Mouse (Mus musculus) forebrain, embryonic 12.5 days (tissue): Measurements from ENCODE around the gene Entpd2. TPM values are rescaled to one million over a fixed set of nuclear protein-coding genes. Genes with fewer than 3 reads are reported as not detected.
"Not testable (repeated sequence)": the region's sequence is repeated elsewhere in the genome, so short reads cannot be mapped to it uniquely, and the experiment has no call there.

Source experiments
- ATAC-seq: fragments of 200-750 bp; cut with Nextera tagmentation; 2 replicates; pipeline ENCODE4 v1.8.0; 2017; ENCODE audit warnings: moderate TSS enrichment; ENCODE audit not compliant: low FRiP score
- H3K27ac ChIP-seq: fragments of 300-500 bp; sonication (generic); 2 replicates; pipeline ENCODE4 v1.5.1; 2016; ENCODE audit warnings: mild to moderate bottlenecking
- H3K27me3 ChIP-seq: fragments of 300-500 bp; sonication (generic); 2 replicates; pipeline ENCODE4 v1.6.1; 2016; ENCODE audit warnings: mild to moderate bottlenecking
- H3K36me3 ChIP-seq: fragments of 300-500 bp; sonication (generic); replicated peaks from 2 replicates; pipeline ENCODE4 v1.6.1; 2016; ENCODE audit warnings: mild to moderate bottlenecking
- H3K4me1 ChIP-seq: fragments of 300-500 bp; sonication (generic); 2 replicates; pipeline ENCODE4 v1.6.1; 2016
- H3K4me2 ChIP-seq: fragments of 300-500 bp; sonication (generic); 2 replicates; pipeline ENCODE4 v1.6.1; 2016; ENCODE audit warnings: mild to moderate bottlenecking, moderate library complexity
- H3K4me3 ChIP-seq: fragments of 300-500 bp; sonication (generic); replicated peaks from 2 replicates; pipeline ENCODE4 v1.5.1; 2016; ENCODE audit warnings: mild to moderate bottlenecking
- H3K9ac ChIP-seq: fragments of 300-500 bp; sonication (generic); 2 replicates; pipeline ENCODE4 v1.6.1; 2016; ENCODE audit warnings: mild to moderate bottlenecking
- H3K9me3 ChIP-seq: fragments of 300-500 bp; sonication (generic); 2 replicates; pipeline ENCODE4 v1.6.1; 2016
- WGBS: fragments of 180-500 bp; shearing (Covaris S2); methylation state at CpG from one replicate; pipeline ENCODE4 v1.1.7; 2016; 5-methylcytosine and 5-hydroxymethylcytosine counted together
- polyA plus RNA-seq: library from polyadenylated mRNA; unstranded; fragments of >200 nt; fragmentation: Nextera tagmentation; extraction: Ambion mirVana; gene quantifications from 2 replicates; pipeline ENCODE4 v1.2.1, GENCODE M21; 2016

The Entpd2 gene
- polyA plus RNA-seq, 1 experiment from 2014 or later = 0.22 TPM

DNA sequence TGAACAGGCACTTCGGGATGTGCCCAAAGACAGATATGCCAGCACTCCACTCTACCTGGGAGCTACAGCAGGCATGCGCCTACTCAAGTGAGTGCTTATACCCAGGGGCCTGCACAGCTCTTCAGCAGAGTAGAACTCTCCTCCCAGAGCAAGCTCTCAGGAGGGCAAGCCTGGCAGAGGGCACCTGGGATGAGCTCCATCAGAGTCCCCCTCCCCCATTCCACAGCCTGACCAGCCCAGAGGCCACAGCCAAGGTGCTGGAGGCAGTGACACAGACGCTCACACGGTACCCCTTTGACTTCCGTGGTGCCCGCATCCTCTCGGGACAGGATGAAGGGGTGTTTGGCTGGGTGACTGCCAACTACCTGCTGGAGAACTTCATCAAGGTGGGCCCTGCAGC is 2.4 kb downstream of the Entpd2 start:
- no peak overlapping the region for H3K27ac ChIP-seq
- no peak overlapping the region for H3K4me3 ChIP-seq
- no peak for ATAC-seq
- H3K36me3 ChIP-seq = no peaks in the 10 kb centered on the region
- peaks cover 28% of the 10 kb centered on the region for H3K4me1 ChIP-seq
- peaks cover 84% of the 10 kb centered on the region for H3K27me3 ChIP-seq
- no peaks in the 10 kb centered on the region for H3K9me3 ChIP-seq
- H3K9ac ChIP-seq = no peak overlapping the region
- no peak overlapping the region for H3K4me2 ChIP-seq
- 91% methylated on average over 7 of the region's 7 CpGs for WGBS

DNA sequence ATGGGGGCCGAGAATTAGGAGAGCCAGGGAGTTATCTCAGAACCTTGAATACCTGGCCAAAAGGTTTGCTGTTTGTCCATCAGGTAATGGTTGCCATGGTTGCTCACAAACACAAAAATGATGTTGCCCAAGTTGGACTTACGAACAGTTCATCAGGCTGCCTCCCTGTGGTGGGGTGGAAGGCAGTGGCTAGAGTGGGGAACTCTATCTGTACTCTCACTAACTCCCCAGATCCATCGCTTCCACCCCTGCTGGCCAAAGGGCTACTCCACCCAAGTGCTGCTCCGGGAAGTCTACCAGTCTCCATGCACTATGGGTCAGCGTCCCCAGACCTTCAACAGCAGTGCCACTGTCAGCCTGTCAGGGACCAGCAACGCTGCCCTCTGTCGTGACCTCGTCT is 3.4 kb downstream of the Entpd2 start, which contains the start of gene Npdc1:
TSS of gene Npdc1 (plus strand) at position 301 of the 400 bp plus-strand sequence.
- H3K4me2 ChIP-seq = no peak within 1 kb of the TSS
- H3K9me3 ChIP-seq = no peaks in the 10 kb centered on the region
- ATAC-seq = no peak
- no peak within 1 kb of the TSS for H3K9ac ChIP-seq
- H3K27me3 ChIP-seq = peaks cover 78% of the 10 kb centered on the region
- no peak within 1 kb of the TSS for H3K4me3 ChIP-seq
- no peaks in the 10 kb centered on the region for H3K36me3 ChIP-seq
- WGBS = 73% methylated on average over 8 of the region's 8 CpGs
- no peak within 1 kb of the TSS for H3K27ac ChIP-seq
- peaks cover 33% of the 10 kb centered on the region for H3K4me1 ChIP-seq

DNA sequence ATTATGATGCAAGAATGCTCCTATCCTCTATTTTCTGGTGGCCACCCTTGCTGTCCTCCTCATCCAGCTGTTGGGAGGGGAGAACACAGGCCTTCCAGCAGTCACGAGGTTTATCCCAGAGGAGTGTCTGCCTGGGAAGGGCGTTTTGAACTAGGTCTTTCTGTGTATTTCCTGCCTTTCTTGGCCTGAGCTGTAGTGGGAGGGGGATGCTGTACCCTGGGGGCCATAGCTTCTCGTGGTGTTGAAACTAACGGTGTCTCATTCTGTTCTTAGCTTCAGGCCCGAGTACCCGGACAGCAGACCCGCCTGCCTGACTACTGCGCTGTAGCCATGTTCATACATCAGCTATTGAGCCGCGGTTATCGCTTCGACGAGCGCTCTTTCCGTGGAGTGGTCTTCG is 4.6 kb downstream of the Entpd2 start:
- H3K4me2 ChIP-seq = peak overlapping the region; percentile 50
- ATAC-seq = no peak
- no peaks in the 10 kb centered on the region for H3K36me3 ChIP-seq
- H3K27ac ChIP-seq = no peak overlapping the region
- H3K4me1 ChIP-seq = peaks cover 30% of the 10 kb centered on the region
- WGBS = 24% methylated on average over 16 of the region's 16 CpGs
- peaks cover 66% of the 10 kb centered on the region for H3K27me3 ChIP-seq
- no peak overlapping the region for H3K9ac ChIP-seq
- no peaks in the 10 kb centered on the region for H3K9me3 ChIP-seq
- peak overlapping the region; percentile 25; the same call in 1 of the 2 replicates for H3K4me3 ChIP-seq

DNA sequence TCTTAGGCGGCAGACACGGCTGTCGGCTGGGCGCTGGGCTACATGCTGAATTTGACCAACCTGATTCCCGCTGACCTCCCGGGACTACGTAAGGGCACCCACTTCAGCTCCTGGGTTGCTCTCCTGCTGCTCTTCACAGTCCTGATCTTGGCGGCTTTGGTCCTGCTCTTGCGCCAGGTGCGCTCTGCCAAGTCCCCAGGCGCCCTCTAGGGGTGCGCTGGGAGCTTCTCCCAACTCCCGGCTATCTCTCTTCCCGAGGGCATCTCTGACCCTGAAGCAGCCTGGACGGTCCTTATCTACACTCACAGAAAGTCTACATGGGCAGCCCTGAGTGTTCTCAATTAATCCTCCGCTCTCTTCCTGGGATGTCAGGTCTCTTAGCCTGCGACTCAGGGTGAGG is 5.1 kb downstream of the Entpd2 start:
- 4% methylated on average over 17 of the region's 17 CpGs for WGBS
- no peak overlapping the region for H3K27ac ChIP-seq
- no peaks in the 10 kb centered on the region for H3K36me3 ChIP-seq
- no peak for ATAC-seq
- no peaks in the 10 kb centered on the region for H3K9me3 ChIP-seq
- peak overlapping the region; percentile 50 for H3K4me2 ChIP-seq
- peak overlapping the region; percentile 25 for H3K4me3 ChIP-seq
- H3K9ac ChIP-seq = no peak overlapping the region
- H3K27me3 ChIP-seq = peaks cover 61% of the 10 kb centered on the region
- peaks cover 31% of the 10 kb centered on the region for H3K4me1 ChIP-seq

DNA sequence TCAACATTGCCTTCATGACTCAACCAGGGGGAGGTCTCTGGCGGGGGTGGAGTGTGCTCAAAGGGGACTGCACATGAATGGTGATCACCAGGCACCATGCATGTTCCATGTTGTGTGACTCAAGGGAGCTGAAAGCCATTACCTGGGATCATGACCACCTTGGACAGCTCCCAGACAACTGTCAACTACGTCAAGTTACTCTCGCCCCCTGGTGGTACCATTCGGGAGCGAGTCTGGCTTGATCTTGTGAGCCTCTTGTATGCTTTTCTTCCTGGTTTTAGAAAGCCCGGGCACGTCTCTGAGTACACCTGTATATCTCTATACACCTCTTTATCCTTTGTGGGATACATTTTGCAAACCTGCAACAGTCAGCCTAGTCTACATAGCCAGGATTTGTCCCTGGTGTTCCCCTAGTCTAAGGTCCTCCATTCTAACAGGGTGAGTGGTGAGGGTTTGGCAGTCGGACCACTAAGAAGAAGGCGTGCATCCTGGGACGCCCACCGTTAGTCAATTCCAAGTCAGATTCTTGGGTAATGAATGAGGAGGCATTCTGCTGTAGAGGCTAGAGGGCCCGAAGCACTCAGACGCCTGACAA is 6.8 kb downstream of the Entpd2 start:
- WGBS = under 1% methylated on average over 13 of the region's 13 CpGs
- H3K27ac ChIP-seq = peak overlapping the region; percentile 92
- peaks cover 27% of the 10 kb centered on the region for H3K4me1 ChIP-seq
- peaks cover 44% of the 10 kb centered on the region for H3K27me3 ChIP-seq
- peak; percentile 37 for ATAC-seq
- H3K4me2 ChIP-seq = peak overlapping the region; percentile 76
- H3K4me3 ChIP-seq = peak overlapping the region; percentile 90
- H3K9me3 ChIP-seq = no peaks in the 10 kb centered on the region
- peaks cover 7% of the 10 kb centered on the region for H3K36me3 ChIP-seq
- H3K9ac ChIP-seq = peak overlapping the region; percentile 91

DNA sequence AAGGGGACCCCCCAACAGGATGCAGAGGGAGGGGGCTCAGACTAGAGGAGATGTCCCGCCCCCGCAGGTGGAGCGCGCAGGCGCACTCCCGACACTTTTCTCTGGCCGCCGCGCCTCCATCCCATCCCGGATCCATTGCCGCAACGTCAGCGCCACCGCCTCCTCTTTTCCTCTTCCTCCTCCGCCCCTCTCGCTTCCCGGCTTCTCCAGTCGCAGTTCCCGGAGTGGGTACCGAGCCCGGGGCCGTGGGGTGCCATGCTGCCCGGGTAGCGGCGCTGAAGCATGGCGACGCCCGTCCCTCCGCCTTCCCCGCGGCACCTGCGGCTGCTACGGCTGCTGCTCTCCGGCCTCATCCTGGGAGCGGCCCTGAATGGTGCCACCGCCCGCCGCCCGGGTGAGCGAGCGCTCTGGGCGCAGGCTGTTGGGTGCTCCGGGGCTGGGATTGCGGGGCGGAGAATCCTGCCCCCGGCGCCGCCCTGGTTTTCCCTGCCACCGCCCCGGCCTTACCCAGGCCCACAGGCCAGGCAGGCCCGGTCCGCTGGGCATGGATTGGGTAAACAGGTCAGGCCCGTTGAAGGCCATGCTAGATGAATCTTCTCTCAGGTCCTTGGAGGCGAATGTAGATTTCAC is 7.4 kb downstream of the Entpd2 start:
- no peaks in the 10 kb centered on the region for H3K9me3 ChIP-seq
- H3K4me3 ChIP-seq = peak overlapping the region; percentile 90
- peak; percentile 82 for ATAC-seq
- H3K36me3 ChIP-seq = peaks cover 13% of the 10 kb centered on the region
- peak overlapping the region; percentile 76 for H3K4me2 ChIP-seq
- peak overlapping the region; percentile 92 for H3K27ac ChIP-seq
- peaks cover 27% of the 10 kb centered on the region for H3K4me1 ChIP-seq
- under 1% methylated on average over 54 of the region's 54 CpGs for WGBS
- peaks cover 38% of the 10 kb centered on the region for H3K27me3 ChIP-seq
- peak overlapping the region; percentile 91 for H3K9ac ChIP-seq

DNA sequence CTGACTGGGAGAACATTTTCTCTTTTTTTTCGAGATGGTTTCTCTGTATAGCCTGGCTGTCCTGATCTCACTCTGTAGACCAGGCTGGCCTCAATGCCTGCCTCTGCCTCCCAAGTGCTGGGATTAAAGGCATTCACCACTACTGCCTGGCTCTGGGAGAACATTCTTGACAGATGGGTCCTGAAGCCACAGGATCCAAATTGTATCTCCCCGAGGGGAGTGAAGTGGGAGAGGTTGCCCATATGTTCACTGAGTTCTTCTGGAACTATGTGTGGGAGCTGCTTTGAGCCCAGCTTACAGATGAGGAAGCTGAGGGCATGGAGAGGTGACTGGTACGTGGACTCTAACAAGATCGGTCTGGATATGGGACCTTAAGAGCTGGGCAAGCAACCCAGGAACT is 8.3 kb downstream of the Entpd2 start:
- no peak for ATAC-seq
- Histone ChIP-seq H3K27ac (no peak overlapping the region), H3K36me3 (peaks cover 20% of the 10 kb centered on the region), H3K4me1 (peaks cover 27% of the 10 kb centered on the region), H3K9me3 (no peaks in the 10 kb centered on the region), H3K27me3 (peaks cover 29% of the 10 kb centered on the region), H3K9ac (peak overlapping the region; percentile 91), H3K4me3 (peak overlapping the region; percentile 90), H3K4me2 (peak overlapping the region; percentile 76)
- 89% methylated on average over 4 of the region's 4 CpGs for WGBS

DNA sequence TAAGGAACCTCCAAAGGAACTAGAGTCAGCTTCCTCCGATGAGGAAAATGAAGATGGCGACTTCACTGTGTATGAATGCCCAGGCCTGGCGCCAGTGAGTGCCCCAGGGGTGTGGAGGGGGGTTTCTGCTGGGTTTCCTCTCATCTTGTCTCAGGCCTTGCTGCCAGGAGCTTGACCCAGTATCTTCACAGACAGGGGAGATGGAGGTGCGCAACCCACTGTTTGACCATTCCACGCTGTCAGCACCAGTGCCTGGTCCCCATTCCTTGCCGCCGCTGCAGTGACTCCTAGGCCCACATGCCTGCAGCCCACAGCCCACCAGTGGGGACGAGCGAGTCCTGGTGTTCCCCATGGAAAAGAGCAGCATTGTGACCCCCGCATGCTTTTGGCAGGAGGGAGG is 13.2 kb downstream of the Entpd2 start:
- Histone ChIP-seq H3K4me3 (no peak overlapping the region), H3K36me3 (peaks cover 30% of the 10 kb centered on the region), H3K9me3 (no peaks in the 10 kb centered on the region), H3K4me1 (peaks cover 16% of the 10 kb centered on the region), H3K9ac (no peak overlapping the region), H3K27ac (no peak overlapping the region), H3K4me2 (no peak overlapping the region), H3K27me3 (no peaks in the 10 kb centered on the region)
- WGBS = 89% methylated on average over 10 of the region's 10 CpGs
- ATAC-seq = no peak

DNA sequence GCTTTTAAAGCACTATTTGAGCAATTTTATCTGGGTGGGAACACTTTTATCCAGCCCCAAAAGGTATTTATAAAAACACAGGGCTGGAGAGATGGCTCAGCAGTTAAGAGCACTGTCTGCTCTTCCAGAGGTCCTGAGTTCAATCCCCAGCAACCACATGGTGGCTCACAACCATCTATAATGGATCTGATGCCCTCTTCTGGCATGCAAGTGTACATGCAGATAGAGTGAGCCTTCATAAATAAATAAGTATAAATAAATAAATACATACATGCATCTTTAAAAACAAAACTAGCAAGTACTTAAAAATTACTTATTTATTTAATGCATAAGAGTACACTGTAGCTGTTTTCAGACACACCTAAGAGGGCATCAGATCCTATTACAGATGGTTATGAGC is 17.8 kb downstream of the Entpd2 start:
- H3K36me3 ChIP-seq = peaks cover 16% of the 10 kb centered on the region
- not testable (repeated sequence) for ATAC-seq, H3K9me3 ChIP-seq, H3K27me3 ChIP-seq, H3K4me1 ChIP-seq, H3K4me3 ChIP-seq, H3K27ac ChIP-seq, H3K4me2 ChIP-seq, H3K9ac ChIP-seq

DNA sequence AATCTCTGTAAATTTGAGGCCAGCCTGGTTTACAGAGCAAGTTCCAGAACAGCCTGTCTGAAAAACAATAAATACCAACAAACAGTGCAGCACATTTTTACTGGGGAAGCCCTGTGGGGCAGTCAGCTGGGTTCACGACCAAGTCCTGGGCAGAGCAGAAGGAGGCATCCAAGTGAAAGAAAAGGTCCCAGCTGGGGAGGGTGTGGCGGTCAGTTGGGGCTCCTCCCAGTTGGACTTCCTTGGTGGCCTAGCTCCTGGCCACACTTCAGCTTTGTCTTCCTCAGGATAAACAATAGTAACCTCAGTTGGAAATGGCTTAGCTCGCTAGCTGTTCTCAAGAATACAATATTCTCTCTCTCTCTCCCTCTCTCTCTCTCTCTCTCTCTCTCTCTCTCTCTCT is 21.8 kb downstream of the Entpd2 start:
- H3K9me3 ChIP-seq = no peaks in the 10 kb centered on the region
- no peak for ATAC-seq
- H3K27me3 ChIP-seq = no peaks in the 10 kb centered on the region
- H3K9ac ChIP-seq = no peak overlapping the region
- H3K4me2 ChIP-seq = no peak overlapping the region
- 8% methylated on average over 3 of the region's 3 CpGs for WGBS
- H3K27ac ChIP-seq = no peak overlapping the region
- H3K36me3 ChIP-seq = no peaks in the 10 kb centered on the region
- H3K4me3 ChIP-seq = no peak overlapping the region
- 0 out of 2 replicates have a peak, but pooled peaks cover 3% of the 10 kb centered on the region for H3K4me1 ChIP-seq

DNA sequence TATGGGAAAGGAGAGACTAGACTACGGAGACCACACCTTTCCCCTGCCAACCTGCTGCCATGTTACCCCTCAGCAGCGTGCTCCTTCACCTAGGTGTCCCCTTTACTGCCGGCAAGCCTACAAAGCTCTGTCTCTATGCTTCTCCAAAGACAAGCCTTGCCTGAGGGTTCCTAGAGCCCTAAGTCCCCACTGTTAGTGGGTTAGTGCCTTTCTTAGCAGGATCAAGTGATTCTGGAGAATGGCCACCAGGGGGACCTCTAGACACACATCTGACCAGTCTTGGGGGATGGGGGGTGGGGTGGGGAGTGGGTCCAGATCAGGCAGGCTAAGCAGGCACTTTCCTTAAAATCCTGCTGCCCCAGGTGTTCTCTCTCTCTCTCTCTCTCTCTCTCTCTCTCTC is 26.2 kb downstream of the Entpd2 start:
- Histone ChIP-seq H3K4me1 (0 out of 2 replicates have a peak, but pooled peaks cover 3% of the 10 kb centered on the region), H3K9me3 (no peaks in the 10 kb centered on the region), H3K9ac (no peak overlapping the region), H3K27me3 (peaks cover 43% of the 10 kb centered on the region), H3K4me3 (no peak overlapping the region), H3K27ac (no peak overlapping the region), H3K36me3 (no peaks in the 10 kb centered on the region), H3K4me2 (no peak overlapping the region)
- WGBS = 23% methylated on average over 3 of the region's 3 CpGs
- ATAC-seq = peak; percentile 63; the same call in 1 of the 2 replicates

DNA sequence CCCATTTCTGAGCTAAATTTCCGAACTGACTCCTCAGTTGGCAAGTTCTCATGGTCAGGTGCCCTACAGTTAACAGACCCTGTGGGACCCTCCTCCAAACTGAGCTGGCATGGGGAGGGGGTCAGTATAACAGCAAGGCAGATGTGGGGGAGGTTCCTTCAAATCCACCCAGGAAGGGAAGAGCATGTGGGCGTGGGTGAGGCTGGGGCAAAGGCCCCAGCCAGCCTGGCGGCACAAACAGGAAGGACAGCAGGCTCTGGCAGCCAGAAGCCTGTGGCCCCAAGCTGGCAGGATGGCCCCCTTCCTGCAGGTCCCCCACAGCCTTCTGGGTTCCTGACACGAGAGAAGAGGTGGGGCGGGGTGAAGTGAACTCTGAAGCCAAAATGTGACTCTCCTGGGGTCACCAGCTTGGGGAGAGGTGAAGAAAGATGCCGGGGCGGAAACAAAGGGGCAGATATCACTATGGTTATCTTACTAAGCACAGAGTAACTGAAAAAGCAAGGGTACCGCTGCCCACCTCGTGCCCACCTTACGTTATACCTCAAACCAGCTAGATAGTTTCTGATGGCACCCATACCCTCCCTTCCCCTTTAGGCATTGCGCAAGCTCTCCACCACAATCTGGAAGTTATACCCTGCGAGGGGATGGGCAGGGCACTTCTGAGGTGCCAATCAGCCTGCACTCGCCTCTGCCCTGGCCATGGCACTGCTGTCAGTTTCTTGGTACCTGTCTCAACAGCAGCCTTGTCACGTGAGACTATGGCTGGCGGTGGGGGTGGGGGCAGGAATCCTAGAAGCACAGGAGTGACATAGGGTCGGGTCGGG is 27.1 kb downstream of the Entpd2 start, which contains the start of gene Fut7:
TSS of gene Fut7 (plus strand) at position 681 of the 824 bp plus-strand sequence.
- H3K9me3 ChIP-seq = no peaks in the 10 kb centered on the region
- 73% methylated on average over 17 of the region's 17 CpGs for WGBS
- H3K36me3 ChIP-seq = no peaks in the 10 kb centered on the region
- H3K4me2 ChIP-seq = no peak within 1 kb of the TSS
- H3K9ac ChIP-seq = no peak within 1 kb of the TSS
- no peak for ATAC-seq
- no peaks in the 10 kb centered on the region for H3K4me1 ChIP-seq
- H3K4me3 ChIP-seq = no peak within 1 kb of the TSS
- no peak within 1 kb of the TSS for H3K27ac ChIP-seq
- H3K27me3 ChIP-seq = peaks cover 43% of the 10 kb centered on the region
